8 mouse cellular contexts compared by ENCODE assay signal in the genomic region with DNA sequence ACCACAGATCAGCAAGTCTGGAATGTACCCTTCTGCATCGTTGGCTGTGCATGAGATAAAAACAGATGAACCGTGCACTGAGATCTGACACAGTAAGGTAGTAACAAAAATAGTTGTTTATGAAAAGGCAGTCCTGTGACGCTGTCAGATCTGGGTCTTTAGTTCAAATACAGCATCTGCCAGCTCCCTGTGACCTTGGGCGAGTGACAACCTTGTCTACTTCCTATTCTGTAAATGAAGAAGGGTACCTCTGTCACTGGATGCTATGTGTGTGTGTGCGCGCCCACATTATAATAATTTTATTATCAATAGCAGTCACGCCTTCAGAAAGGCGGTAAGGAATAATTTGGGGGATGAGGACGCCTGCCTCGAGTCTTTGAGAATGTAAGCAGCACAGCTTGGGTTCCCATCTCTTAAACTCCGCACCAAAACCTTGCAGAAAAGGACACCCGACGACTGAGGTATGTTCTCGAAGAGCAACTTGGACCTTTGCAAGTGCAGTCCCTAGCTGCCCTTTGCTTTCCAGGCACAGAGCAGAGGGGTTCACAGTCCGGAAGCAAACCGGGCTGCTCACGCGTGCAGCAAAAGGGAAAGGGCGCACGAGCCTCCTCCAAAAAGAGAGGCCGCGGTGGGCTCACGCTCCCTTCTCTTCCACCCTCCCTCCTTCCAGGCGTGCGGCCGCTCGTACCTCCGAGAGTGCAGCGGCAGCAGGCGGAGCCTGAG. TPM values are rescaled to one million over a fixed set of nuclear protein-coding genes. Genes with fewer than 3 reads are reported as not detected.
DNase-seq lines count a peak whose midpoint lies in the region; ATAC-seq and TF ChIP-seq lines count a peak whose summit lies in the region.

No protein-coding gene starts in this region.

- H3K4me2 ChIP-seq in intestine, embryonic 15.5 days (replicated peaks), result peak overlapping the region; percentile 67
- H3K4me2 ChIP-seq in midbrain, embryonic 13.5 days (replicated peaks), result peak overlapping the region; percentile 77

- peaks cover 26% of the 10 kb centered on the region for H3K36me3 ChIP-seq in intestine, embryonic 15.5 days
- peaks cover 42% of the 10 kb centered on the region for H3K36me3 ChIP-seq in midbrain, embryonic 13.5 days

- no peak for TF ChIP-seq CTCF in lung, adult 2 months (IDR thresholded peaks at IDR 0.05; ENCODE audit: insufficient read depth, low read length)
- TF ChIP-seq CTCF in cortical plate, adult 2 months (IDR thresholded peaks at IDR 0.05; ENCODE audit: extremely low read depth, insufficient read depth, low read length), result no peak

- no peak for TF ChIP-seq POLR2A in lung, adult 2 months (IDR thresholded peaks at IDR 0.05; ENCODE audit: borderline replicate concordance, extremely low read depth, low read depth, low read length)
- TF ChIP-seq POLR2A in cortical plate, adult 2 months (IDR thresholded peaks at IDR 0.05; ENCODE audit: extremely low read depth, insufficient read depth, low read length), result no peak

- 1% methylated on average over 30 of the region's 30 CpGs for WGBS in lung, adult 2 months
- WGBS in intestine, embryonic 15.5 days, result 1% methylated on average over 30 of the region's 30 CpGs
- WGBS in midbrain, embryonic 13.5 days, result 3% methylated on average over 30 of the region's 30 CpGs

- peak; percentile 90 for ATAC-seq in intestine, embryonic 15.5 days
- ATAC-seq in midbrain, embryonic 13.5 days, result peak; percentile 88; the same call in 1 of the 2 replicates

- peak overlapping the region; percentile 90 for H3K9ac ChIP-seq in intestine, embryonic 15.5 days
- H3K9ac ChIP-seq in midbrain, embryonic 13.5 days (replicated peaks), result peak overlapping the region; percentile 72

- peak overlapping the region; percentile 60 for H3K27ac ChIP-seq in cortical plate, adult 2 months (ENCODE audit: insufficient read depth, low read length)
- peak overlapping the region; percentile 84 for H3K27ac ChIP-seq in intestine, embryonic 15.5 days
- peak overlapping the region; percentile 85 for H3K27ac ChIP-seq in midbrain, embryonic 13.5 days

- no peaks in the 10 kb centered on the region for H3K27me3 ChIP-seq in intestine, embryonic 15.5 days (replicated peaks)
- no peaks in the 10 kb centered on the region for H3K27me3 ChIP-seq in midbrain, embryonic 13.5 days

- no peak for DNase-seq in lung, adult 2 months
- DNase-seq in lung, postnatal 14 days, result no peak
- no peak for DNase-seq in adrenal gland, adult 2 months
- DNase-seq in urinary bladder, postnatal 25 days (ENCODE audit: low spot score), result no peak
- no peak for DNase-seq in urinary bladder, postnatal 10 days (ENCODE audit: low spot score)

- H3K4me1 ChIP-seq in lung, adult 2 months (ENCODE audit: control insufficient read depth, insufficient read depth, low read length), result peaks cover 4% of the 10 kb centered on the region; the same call in 1 of the 2 replicates
- peaks cover 3% of the 10 kb centered on the region; the same call in 1 of the 2 replicates for H3K4me1 ChIP-seq in cortical plate, adult 2 months (ENCODE audit: control insufficient read depth, insufficient read depth, low read length)
- H3K4me1 ChIP-seq in intestine, embryonic 15.5 days (replicated peaks), result 0 out of 2 replicates have a peak, but pooled peaks cover 4% of the 10 kb centered on the region
- H3K4me1 ChIP-seq in midbrain, embryonic 13.5 days (replicated peaks), result peaks cover 19% of the 10 kb centered on the region

- no peaks in the 10 kb centered on the region for H3K9me3 ChIP-seq in intestine, embryonic 15.5 days
- no peaks in the 10 kb centered on the region for H3K9me3 ChIP-seq in midbrain, embryonic 13.5 days

- H3K4me3 ChIP-seq in lung, adult 2 months (replicated peaks; ENCODE audit: extremely low read depth, low read depth, low read length), result peak overlapping the region; percentile 97
- H3K4me3 ChIP-seq in cortical plate, adult 2 months (ENCODE audit: insufficient read depth, low read length), result peak overlapping the region; percentile 85
- H3K4me3 ChIP-seq in intestine, embryonic 15.5 days (replicated peaks), result peak overlapping the region; percentile 87
- H3K4me3 ChIP-seq in midbrain, embryonic 13.5 days (replicated peaks), result peak overlapping the region; percentile 67

RNA-seq across cellular contexts. Expression of a gene that starts 0.5 kb away (rescaled TPM):
- polyA plus RNA-seq in lung, adult 2 months (2012; rRNA removed), result 9.3 and 10.8 TPM in 2 replicates
- 32.4 and 35.3 TPM in 2 replicates for polyA plus RNA-seq in cortical plate, adult 2 months (2012; rRNA removed)
- polyA plus RNA-seq in intestine, embryonic 15.5 days (2015; fragmentation: Nextera tagmentation; extraction: Ambion mirVana), result 54.8 and 62.3 TPM in 2 replicates
- 50.2 and 52.8 TPM in 2 replicates for polyA plus RNA-seq in midbrain, embryonic 13.5 days (2015; fragmentation: Nextera tagmentation; extraction: Ambion mirVana)
- 10 to 100 TPM; 30.8 to 39.7 TPM for total RNA-seq in adrenal gland, adult 2 months (2021)
- polyA plus RNA-seq in adrenal gland, adult 2 months (2012; rRNA removed), result 10.0 and 15.0 TPM in 2 replicates

RNA-seq across cellular contexts. Expression of a gene that starts 0.5 kb away (rescaled TPM):
- 7.4 and 9.5 TPM in 2 replicates for polyA plus RNA-seq in lung, adult 2 months (2012; rRNA removed)
- 32.2 and 33.7 TPM in 2 replicates for polyA plus RNA-seq in cortical plate, adult 2 months (2012; rRNA removed)
- polyA plus RNA-seq in intestine, embryonic 15.5 days (2015; fragmentation: Nextera tagmentation; extraction: Ambion mirVana), result 71.4 and 72.2 TPM in 2 replicates
- polyA plus RNA-seq in midbrain, embryonic 13.5 days (2015; fragmentation: Nextera tagmentation; extraction: Ambion mirVana), result 39.5 and 40.4 TPM in 2 replicates
- 10 to 100 TPM; 45.6 to 54.2 TPM for total RNA-seq in adrenal gland, adult 2 months (2021)
- 13.8 and 20.6 TPM in 2 replicates for polyA plus RNA-seq in adrenal gland, adult 2 months (2012; rRNA removed)
